Mouse (Mus musculus): Measurements from ENCODE around the gene Trappc4. TPM values are rescaled to one million over a fixed set of nuclear protein-coding genes. Genes with fewer than 3 reads are reported as not detected.
A peak's percentile ranks its signal among the peaks of the same experiment; 100 is the strongest.
"Not testable (repeated sequence)": the region's sequence is repeated elsewhere in the genome, so short reads cannot be mapped to it uniquely, and the experiment has no call there.

The Trappc4 gene
- polyA plus RNA-seq, 1 experiment from 2014 or later, result 90.3 TPM

GRCm38 (mm10) chr9:44423576-44423975 is 16.2 kb upstream of the Trappc4 start:
- WGBS, result 85% methylated on average over 4 of the region's 4 CpGs
- no peak for ATAC-seq (replicated peaks; ENCODE audit: extremely low read depth, insufficient read depth, low FRiP score)
- no peak overlapping the region for H3K4me2 ChIP-seq (ENCODE audit: low read depth, low read length)

GRCm38 (mm10) chr9:44420280-44420898 is 13.0 kb upstream of the Trappc4 start:
- H3K4me2 ChIP-seq (ENCODE audit: low read depth, low read length), result no peak overlapping the region
- H3K4me1 ChIP-seq (ENCODE audit: control insufficient read depth, insufficient read depth, low read length), result peaks cover 11% of the 10 kb centered on the region
- 0 out of 2 replicates have a peak, but pooled peaks cover 3% of the 10 kb centered on the region for H3K36me3 ChIP-seq (ENCODE audit: control insufficient read depth, insufficient read depth)
- no peak overlapping the region for H3K4me3 ChIP-seq (ENCODE audit: low read length)
- WGBS, result 70% methylated on average over 5 of the region's 5 CpGs
- H3K27me3 ChIP-seq (ENCODE audit: control insufficient read depth, insufficient read depth, low read length), result no peaks in the 10 kb centered on the region
- H3K27ac ChIP-seq (ENCODE audit: low read length), result no peak overlapping the region
- no peak for ATAC-seq (replicated peaks; ENCODE audit: extremely low read depth, insufficient read depth, low FRiP score)
- no peaks in the 10 kb centered on the region for H3K9me3 ChIP-seq (replicated peaks; ENCODE audit: control insufficient read depth, low read length)
- no peak overlapping the region for H3K9ac ChIP-seq (ENCODE audit: low read length)

More at GRCm38 (mm10) chr9:44423576-44423975, 16.2 kb upstream of the Trappc4 start:
- Histone ChIP-seq H3K4me3 (ENCODE audit: low read length) (no peak overlapping the region), H3K27ac (ENCODE audit: low read length) (no peak overlapping the region), H3K27me3 (ENCODE audit: control insufficient read depth, insufficient read depth, low read length) (no peaks in the 10 kb centered on the region), H3K36me3 (ENCODE audit: control insufficient read depth, insufficient read depth) (no peaks in the 10 kb centered on the region), H3K9ac (ENCODE audit: low read length) (no peak overlapping the region), H3K4me1 (ENCODE audit: control insufficient read depth, insufficient read depth, low read length) (0 out of 2 replicates have a peak, but pooled peaks cover under 1% of the 10 kb centered on the region), H3K9me3 (replicated peaks; ENCODE audit: control insufficient read depth, low read length) (no peaks in the 10 kb centered on the region)

GRCm38 (mm10) chr9:44419730-44420129 is 12.3 kb upstream of the Trappc4 start:
- H3K27me3 ChIP-seq (ENCODE audit: control insufficient read depth, insufficient read depth, low read length); H3K36me3 ChIP-seq (ENCODE audit: control insufficient read depth, insufficient read depth); H3K9ac ChIP-seq (ENCODE audit: low read length); H3K4me2 ChIP-seq (ENCODE audit: low read depth, low read length); H3K4me3 ChIP-seq (ENCODE audit: low read length); H3K9me3 ChIP-seq (replicated peaks; ENCODE audit: control insufficient read depth, low read length); ATAC-seq (replicated peaks; ENCODE audit: extremely low read depth, insufficient read depth, low FRiP score); H3K27ac ChIP-seq (ENCODE audit: low read length): not testable (repeated sequence)
- WGBS, result 90% methylated on average over 9 of the region's 9 CpGs
- H3K4me1 ChIP-seq (ENCODE audit: control insufficient read depth, insufficient read depth, low read length), result peaks cover 11% of the 10 kb centered on the region

GRCm38 (mm10) chr9:44418519-44419385 is 11.4 kb upstream of the Trappc4 start, which contains the start of gene Ccdc84:
Gene Ccdc84 (minus strand): TSS chr9:44418569.
- H3K27me3 ChIP-seq (ENCODE audit: control insufficient read depth, insufficient read depth, low read length), result no peaks in the 10 kb centered on the region
- peaks cover 11% of the 10 kb centered on the region for H3K4me1 ChIP-seq (ENCODE audit: control insufficient read depth, insufficient read depth, low read length)
- peak within 1 kb of the TSS; percentile 97 for H3K9ac ChIP-seq (ENCODE audit: low read length)
- 0 out of 2 replicates have a peak, but pooled peaks cover 13% of the 10 kb centered on the region for H3K36me3 ChIP-seq (ENCODE audit: control insufficient read depth, insufficient read depth)
- ATAC-seq (replicated peaks; ENCODE audit: extremely low read depth, insufficient read depth, low FRiP score), result no peak
- peak within 1 kb of the TSS; percentile 76 for H3K27ac ChIP-seq (ENCODE audit: low read length)
- peak within 1 kb of the TSS; percentile 97 for H3K4me2 ChIP-seq (ENCODE audit: low read depth, low read length)
- no peaks in the 10 kb centered on the region for H3K9me3 ChIP-seq (replicated peaks; ENCODE audit: control insufficient read depth, low read length)
- H3K4me3 ChIP-seq (ENCODE audit: low read length), result peak within 1 kb of the TSS; percentile 98
- 74% methylated on average over 14 of the region's 14 CpGs for WGBS

GRCm38 (mm10) chr9:44417892-44418363 is 10.5 kb upstream of the Trappc4 start:
- peak overlapping the region; percentile 97 for H3K4me2 ChIP-seq (ENCODE audit: low read depth, low read length)
- WGBS, result under 1% methylated on average over 38 of the region's 38 CpGs
- H3K36me3 ChIP-seq (ENCODE audit: control insufficient read depth, insufficient read depth), result peaks cover 17% of the 10 kb centered on the region; the same call in 1 of the 2 replicates
- H3K4me3 ChIP-seq (ENCODE audit: low read length), result peak overlapping the region; percentile 98
- H3K27me3 ChIP-seq (ENCODE audit: control insufficient read depth, insufficient read depth, low read length), result no peaks in the 10 kb centered on the region
- ATAC-seq (replicated peaks; ENCODE audit: extremely low read depth, insufficient read depth, low FRiP score), result peak; percentile 96
- H3K4me1 ChIP-seq (ENCODE audit: control insufficient read depth, insufficient read depth, low read length), result peaks cover 11% of the 10 kb centered on the region
- H3K9ac ChIP-seq (ENCODE audit: low read length), result peak overlapping the region; percentile 97
- peak overlapping the region; percentile 76 for H3K27ac ChIP-seq (ENCODE audit: low read length)
- H3K9me3 ChIP-seq (replicated peaks; ENCODE audit: control insufficient read depth, low read length), result no peaks in the 10 kb centered on the region

- Histone ChIP-seq H3K4me3 (ENCODE audit: low read length) (peak overlapping the region; percentile 98), H3K9me3 (replicated peaks; ENCODE audit: control insufficient read depth, low read length) (no peaks in the 10 kb centered on the region), H3K4me2 (ENCODE audit: low read depth, low read length) (peak overlapping the region; percentile 97), H3K27me3 (ENCODE audit: control insufficient read depth, insufficient read depth, low read length) (no peaks in the 10 kb centered on the region), H3K27ac (ENCODE audit: low read length) (peak overlapping the region; percentile 76), H3K4me1 (ENCODE audit: control insufficient read depth, insufficient read depth, low read length) (peaks cover 11% of the 10 kb centered on the region), H3K9ac (ENCODE audit: low read length) (peak overlapping the region; percentile 97), H3K36me3 (ENCODE audit: control insufficient read depth, insufficient read depth) (peaks cover 20% of the 10 kb centered on the region; the same call in 1 of the 2 replicates)
- WGBS, result 6% methylated on average over 26 of the region's 26 CpGs
- peak; percentile 38; the same call in 1 of the 2 replicates for ATAC-seq (replicated peaks; ENCODE audit: extremely low read depth, insufficient read depth, low FRiP score)
Measured at GRCm38 (mm10) chr9:44417156-44417891, 9.9 kb upstream of the Trappc4 start.

GRCm38 (mm10) chr9:44412781-44413180 is 5.4 kb upstream of the Trappc4 start:
- H3K4me1 ChIP-seq (ENCODE audit: control insufficient read depth, insufficient read depth, low read length), result peaks cover 19% of the 10 kb centered on the region
- H3K9ac ChIP-seq (ENCODE audit: low read length), result no peak overlapping the region
- no peaks in the 10 kb centered on the region for H3K27me3 ChIP-seq (ENCODE audit: control insufficient read depth, insufficient read depth, low read length)
- WGBS, result 65% methylated on average over 2 of the region's 2 CpGs
- H3K9me3 ChIP-seq (replicated peaks; ENCODE audit: control insufficient read depth, low read length), result no peaks in the 10 kb centered on the region
- peaks cover 55% of the 10 kb centered on the region for H3K36me3 ChIP-seq (ENCODE audit: control insufficient read depth, insufficient read depth)
- no peak overlapping the region for H3K27ac ChIP-seq (ENCODE audit: low read length)
- no peak overlapping the region for H3K4me3 ChIP-seq (ENCODE audit: low read length)
- ATAC-seq (replicated peaks; ENCODE audit: extremely low read depth, insufficient read depth, low FRiP score), result no peak
- H3K4me2 ChIP-seq (ENCODE audit: low read depth, low read length), result no peak overlapping the region

- H3K27me3 ChIP-seq (ENCODE audit: control insufficient read depth, insufficient read depth, low read length), result no peaks in the 10 kb centered on the region
- peaks cover 55% of the 10 kb centered on the region for H3K36me3 ChIP-seq (ENCODE audit: control insufficient read depth, insufficient read depth)
- H3K4me2 ChIP-seq (ENCODE audit: low read depth, low read length), result no peak overlapping the region
- 65% methylated on average over 4 of the region's 4 CpGs for WGBS
- no peak overlapping the region for H3K27ac ChIP-seq (ENCODE audit: low read length)
- no peak overlapping the region for H3K4me3 ChIP-seq (ENCODE audit: low read length)
- H3K9me3 ChIP-seq (replicated peaks; ENCODE audit: control insufficient read depth, low read length), result no peaks in the 10 kb centered on the region
- peaks cover 17% of the 10 kb centered on the region for H3K4me1 ChIP-seq (ENCODE audit: control insufficient read depth, insufficient read depth, low read length)
- ATAC-seq (replicated peaks; ENCODE audit: extremely low read depth, insufficient read depth, low FRiP score), result no peak
- H3K9ac ChIP-seq (ENCODE audit: low read length), result no peak overlapping the region
Measured at GRCm38 (mm10) chr9:44412306-44412705, 4.9 kb upstream of the Trappc4 start.

Measured in heart, embryonic 16.5 days (tissue).